Mouse (Mus musculus): ENCODE results near the gene Pdx1. TPM values are rescaled to one million over a fixed set of nuclear protein-coding genes. Genes with fewer than 3 reads are reported as not detected.

Gene Pdx1
- polyA plus RNA-seq, 1 experiment: not detected

DNA sequence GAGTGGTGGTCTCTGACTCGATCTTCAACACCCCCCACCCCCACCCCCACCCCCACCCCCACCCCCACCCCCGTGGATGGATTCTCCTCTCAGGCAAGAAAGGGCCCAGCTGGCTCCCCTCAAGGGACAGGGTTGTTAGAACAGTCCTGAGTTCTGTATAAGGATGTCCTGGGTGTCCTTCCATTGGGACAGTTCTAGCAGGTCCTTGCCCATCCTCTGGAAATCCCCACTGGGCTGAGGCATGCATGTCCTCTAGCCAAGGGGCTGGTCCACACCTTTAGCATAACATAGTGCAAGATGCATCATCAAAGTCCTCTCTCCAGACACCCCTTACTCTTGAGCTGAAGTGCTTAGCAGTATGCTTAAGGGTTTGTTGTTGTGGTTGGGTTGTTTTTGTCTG, 40.0 kb downstream of the Pdx1 start:
- WGBS: 5% methylated on average over 2 of the region's 2 CpGs
- TF ChIP-seq CTCF (IDR thresholded peaks at IDR 0.05; ENCODE audit: extremely low read depth, insufficient read depth, insufficient read length, insufficient replicate concordance): no peak
- TF ChIP-seq POLR2A (IDR thresholded peaks at IDR 0.05; ENCODE audit: low read depth, low read length): no peak
- H3K4me1 ChIP-seq (ENCODE audit: control insufficient read depth, insufficient read depth, insufficient read length): peaks cover 2% of the 10 kb centered on the region
- no peak overlapping the region for H3K4me3 ChIP-seq (ENCODE audit: extremely low read depth, insufficient read depth, insufficient read length)
- peaks cover 32% of the 10 kb centered on the region for H3K27me3 ChIP-seq (ENCODE audit: control insufficient read depth, insufficient read depth, low read length)
- H3K27ac ChIP-seq (ENCODE audit: insufficient read depth, low read length): no peak overlapping the region
- no peaks in the 10 kb centered on the region for H3K36me3 ChIP-seq (ENCODE audit: control insufficient read depth, insufficient read depth, low read length)
- DNase-seq (ENCODE audit: low read depth in 1 of 2, low spot score in 2 of 2): no peak

DNA sequence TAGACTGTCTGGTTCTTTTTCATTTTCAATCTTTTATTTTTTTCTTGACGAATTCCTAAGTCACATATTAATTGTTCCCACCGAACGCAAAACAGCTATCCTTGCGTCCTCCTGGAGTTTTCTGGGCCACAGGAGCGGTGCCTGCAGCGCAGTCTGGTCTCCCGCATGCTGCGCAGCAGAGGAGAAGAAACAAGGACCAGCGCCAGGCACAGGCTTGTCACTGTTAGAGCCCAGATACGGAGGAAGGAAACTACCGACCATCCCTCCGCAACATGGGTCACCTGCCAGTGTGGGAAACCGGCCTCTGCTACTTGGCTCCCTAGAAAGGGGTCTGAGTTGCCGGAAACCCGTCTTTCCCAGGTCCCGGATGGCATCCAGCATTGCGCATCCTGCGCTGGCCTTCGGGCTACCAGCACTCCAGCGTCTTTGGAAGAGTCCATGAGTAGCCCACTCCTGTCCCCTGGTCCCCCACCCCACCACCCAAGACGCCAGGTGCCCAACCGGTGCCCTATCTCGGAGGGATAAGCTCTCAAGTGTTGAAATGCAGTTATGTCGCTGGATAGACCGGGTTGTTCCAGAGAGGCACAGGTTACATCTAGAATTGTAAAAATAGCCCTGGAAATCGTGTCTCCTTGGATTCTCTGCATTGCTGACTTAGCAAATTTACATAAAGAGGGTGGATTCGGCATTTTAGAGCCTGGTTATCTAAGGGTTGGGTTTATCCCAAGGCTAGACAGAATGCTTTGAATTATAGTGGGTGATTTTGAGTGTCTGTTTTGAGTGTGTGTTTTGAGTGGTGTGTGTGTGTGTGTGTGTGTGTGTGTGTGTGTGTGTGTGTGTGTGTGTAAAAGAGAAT, 43.3 kb downstream of the Pdx1 start:
- TF ChIP-seq CTCF (IDR thresholded peaks at IDR 0.05; ENCODE audit: extremely low read depth, insufficient read depth, insufficient read length, insufficient replicate concordance): no peak
- no peak for TF ChIP-seq POLR2A (IDR thresholded peaks at IDR 0.05; ENCODE audit: low read depth, low read length)
- Histone ChIP-seq H3K27me3 (ENCODE audit: control insufficient read depth, insufficient read depth, low read length) (peaks cover 19% of the 10 kb centered on the region), H3K4me1 (ENCODE audit: control insufficient read depth, insufficient read depth, insufficient read length) (no peaks in the 10 kb centered on the region), H3K27ac (ENCODE audit: insufficient read depth, low read length) (no peak overlapping the region), H3K36me3 (ENCODE audit: control insufficient read depth, insufficient read depth, low read length) (no peaks in the 10 kb centered on the region), H3K4me3 (ENCODE audit: extremely low read depth, insufficient read depth, insufficient read length) (no peak overlapping the region)
- no peak for DNase-seq (ENCODE audit: low read depth in 1 of 2, low spot score in 2 of 2)
- WGBS: 10% methylated on average over 27 of the region's 27 CpGs

DNA sequence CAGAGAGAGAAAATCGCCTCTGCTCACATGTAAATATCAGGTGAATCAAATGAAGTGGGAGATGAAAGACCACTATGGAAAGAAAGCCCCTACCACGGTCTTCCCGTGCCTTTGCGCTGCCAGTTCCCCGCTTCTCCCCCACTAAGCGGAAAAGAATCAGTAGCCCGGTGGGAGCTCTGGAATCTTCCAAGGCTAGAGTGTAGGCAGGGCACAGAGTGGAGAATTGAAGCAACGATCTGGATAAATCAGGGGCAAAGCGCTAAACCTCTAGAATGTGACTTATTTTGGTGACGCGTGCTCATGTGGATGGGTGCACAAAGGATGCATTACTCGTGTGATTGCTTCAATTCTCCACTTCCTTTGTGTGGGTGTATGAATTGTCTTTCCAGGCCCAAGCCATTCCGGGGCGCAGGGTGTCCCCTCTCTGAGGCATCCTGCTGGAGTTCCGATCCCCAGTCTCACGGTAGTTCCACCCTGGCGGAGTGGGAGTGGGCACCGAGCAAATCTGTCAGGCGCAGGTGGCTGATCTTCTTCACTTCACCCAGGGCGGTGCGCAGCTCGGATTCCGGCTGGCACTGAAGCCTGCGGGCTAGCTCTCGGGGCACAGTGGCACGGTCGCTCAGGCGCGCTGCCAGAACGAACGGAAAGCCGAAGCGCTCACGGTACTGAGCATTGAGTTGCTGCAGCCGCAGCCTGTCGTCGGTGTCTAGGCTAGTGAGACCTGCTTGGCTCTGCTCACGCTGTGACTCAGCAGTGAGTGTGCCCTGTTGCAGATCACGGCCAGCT, 45.1 kb downstream of the Pdx1 start:
- Histone ChIP-seq H3K27me3 (ENCODE audit: control insufficient read depth, insufficient read depth, low read length) (peaks cover 15% of the 10 kb centered on the region), H3K27ac (ENCODE audit: insufficient read depth, low read length) (no peak overlapping the region), H3K36me3 (ENCODE audit: control insufficient read depth, insufficient read depth, low read length) (no peaks in the 10 kb centered on the region), H3K4me3 (ENCODE audit: extremely low read depth, insufficient read depth, insufficient read length) (no peak overlapping the region), H3K4me1 (ENCODE audit: control insufficient read depth, insufficient read depth, insufficient read length) (no peaks in the 10 kb centered on the region)
- TF ChIP-seq POLR2A (IDR thresholded peaks at IDR 0.05; ENCODE audit: low read depth, low read length) (no peak), CTCF (IDR thresholded peaks at IDR 0.05; ENCODE audit: extremely low read depth, insufficient read depth, insufficient read length, insufficient replicate concordance) (no peak)
- 4% methylated on average over 39 of the region's 39 CpGs for WGBS
- no peak for DNase-seq (ENCODE audit: low read depth in 1 of 2, low spot score in 2 of 2)

DNA sequence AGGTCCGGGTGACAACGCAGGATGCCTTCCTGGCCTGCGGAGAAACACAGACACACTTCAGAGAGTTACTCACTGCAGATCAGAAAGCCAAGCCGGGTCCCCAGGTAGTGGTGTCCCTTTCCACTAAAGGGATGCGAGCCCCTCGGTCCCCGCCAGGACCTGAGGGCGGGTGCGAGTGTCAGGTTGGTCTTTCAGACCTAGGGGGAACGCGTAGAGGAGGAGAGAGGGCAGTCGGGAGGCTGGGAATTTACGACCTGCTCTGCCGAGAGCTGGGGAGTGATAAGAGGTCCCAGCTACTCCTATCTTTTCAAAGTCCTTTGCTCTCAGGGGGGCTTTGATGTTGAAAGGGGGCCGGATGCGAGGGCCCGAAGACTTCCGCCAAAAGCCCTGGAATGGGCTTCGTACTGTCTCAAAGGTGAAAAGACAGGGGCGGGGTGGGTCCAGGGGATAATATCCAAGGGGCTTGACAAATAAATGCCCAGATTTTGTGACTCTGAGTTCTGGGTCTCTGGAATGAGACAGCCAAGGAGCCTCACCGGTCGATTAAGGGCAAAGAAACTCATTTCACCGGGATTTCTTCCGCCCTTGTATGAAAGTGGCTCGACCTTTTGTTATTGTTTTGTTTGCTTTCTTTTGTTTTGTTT, 45.8 kb downstream of the Pdx1 start:
- Histone ChIP-seq H3K36me3 (ENCODE audit: control insufficient read depth, insufficient read depth, low read length) (no peaks in the 10 kb centered on the region), H3K4me3 (ENCODE audit: extremely low read depth, insufficient read depth, insufficient read length) (no peak overlapping the region), H3K4me1 (ENCODE audit: control insufficient read depth, insufficient read depth, insufficient read length) (no peaks in the 10 kb centered on the region), H3K27ac (ENCODE audit: insufficient read depth, low read length) (no peak overlapping the region), H3K27me3 (ENCODE audit: control insufficient read depth, insufficient read depth, low read length) (peaks cover 13% of the 10 kb centered on the region)
- TF ChIP-seq CTCF (IDR thresholded peaks at IDR 0.05; ENCODE audit: extremely low read depth, insufficient read depth, insufficient read length, insufficient replicate concordance) (no peak), POLR2A (IDR thresholded peaks at IDR 0.05; ENCODE audit: low read depth, low read length) (no peak)
- 7% methylated on average over 25 of the region's 25 CpGs for WGBS
- no peak for DNase-seq (ENCODE audit: low read depth in 1 of 2, low spot score in 2 of 2)

DNA sequence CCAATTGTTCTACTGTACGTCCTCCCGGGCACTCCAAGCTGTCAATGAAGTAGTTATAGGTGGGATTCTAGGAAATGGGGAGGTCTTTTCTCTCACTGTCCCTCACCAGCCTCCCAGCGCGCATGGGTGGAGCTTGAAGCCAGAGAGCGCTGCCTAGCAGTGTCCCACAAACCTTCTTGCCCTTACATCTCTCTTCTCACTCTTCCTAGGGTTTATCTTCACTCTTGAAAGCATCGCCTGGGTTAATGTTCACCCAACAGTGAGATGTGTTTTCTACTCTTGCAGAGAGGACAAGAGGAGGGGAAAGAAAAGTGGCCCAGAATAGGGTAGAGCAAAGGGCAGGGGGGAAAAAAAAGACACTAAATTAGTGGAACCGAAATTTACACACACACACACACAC, 47.6 kb downstream of the Pdx1 start:
- H3K4me3 ChIP-seq (ENCODE audit: extremely low read depth, insufficient read depth, insufficient read length): no peak overlapping the region
- TF ChIP-seq POLR2A (IDR thresholded peaks at IDR 0.05; ENCODE audit: low read depth, low read length): no peak
- no peak for TF ChIP-seq CTCF (IDR thresholded peaks at IDR 0.05; ENCODE audit: extremely low read depth, insufficient read depth, insufficient read length, insufficient replicate concordance)
- H3K36me3 ChIP-seq (ENCODE audit: control insufficient read depth, insufficient read depth, low read length): no peaks in the 10 kb centered on the region
- no peaks in the 10 kb centered on the region for H3K4me1 ChIP-seq (ENCODE audit: control insufficient read depth, insufficient read depth, insufficient read length)
- H3K27ac ChIP-seq (ENCODE audit: insufficient read depth, low read length): no peak overlapping the region
- no peak for DNase-seq (ENCODE audit: low read depth in 1 of 2, low spot score in 2 of 2)
- whole genome bisulfite sequencing: 24% methylated on average over 7 of the region's 7 CpGs
- peaks cover 13% of the 10 kb centered on the region for H3K27me3 ChIP-seq (ENCODE audit: control insufficient read depth, insufficient read depth, low read length)

DNA sequence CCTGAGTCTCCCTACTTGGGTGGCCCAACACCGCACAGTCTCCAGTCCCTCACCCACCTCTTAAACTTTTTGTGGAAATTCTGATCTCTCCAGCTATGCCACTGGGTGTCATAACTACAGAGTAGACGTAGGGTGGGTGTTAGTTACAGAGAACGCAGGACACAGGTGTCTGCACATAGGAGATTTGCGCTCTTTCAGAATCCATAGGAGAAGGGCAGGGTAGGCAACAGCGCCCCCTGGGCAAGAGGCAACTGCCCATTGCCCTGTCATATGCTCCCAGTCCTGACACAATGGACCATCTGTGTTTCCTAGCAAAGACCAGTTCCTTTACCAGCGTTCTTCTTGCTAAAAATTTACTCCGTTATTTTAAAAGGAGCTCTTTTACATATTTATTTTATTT, 48.2 kb downstream of the Pdx1 start:
- WGBS: 43% methylated on average over 7 of the region's 7 CpGs
- TF ChIP-seq POLR2A (IDR thresholded peaks at IDR 0.05; ENCODE audit: low read depth, low read length) (no peak), CTCF (IDR thresholded peaks at IDR 0.05; ENCODE audit: extremely low read depth, insufficient read depth, insufficient read length, insufficient replicate concordance) (no peak)
- no peak for DNase-seq (ENCODE audit: low read depth in 1 of 2, low spot score in 2 of 2)
- Histone ChIP-seq H3K36me3 (ENCODE audit: control insufficient read depth, insufficient read depth, low read length) (no peaks in the 10 kb centered on the region), H3K4me1 (ENCODE audit: control insufficient read depth, insufficient read depth, insufficient read length) (no peaks in the 10 kb centered on the region), H3K27ac (ENCODE audit: insufficient read depth, low read length) (no peak overlapping the region), H3K27me3 (ENCODE audit: control insufficient read depth, insufficient read depth, low read length) (peaks cover 10% of the 10 kb centered on the region), H3K4me3 (ENCODE audit: extremely low read depth, insufficient read depth, insufficient read length) (no peak overlapping the region)
